Mouse (Mus musculus): Measurements from ENCODE around the gene Snapc4.
"Not testable (repeated sequence)": the region's sequence is repeated elsewhere in the genome, so short reads cannot be mapped to it uniquely, and the experiment has no call there.

The Snapc4 gene

GRCm38 (mm10) chr2:26380871-26381270 is 418 bp upstream of the Snapc4 start:
- DNase-seq (ENCODE audit: low read depth, low spot score): not testable (repeated sequence)

- no peak for DNase-seq (ENCODE audit: low read depth, low spot score)
These were observed 8.1 kb downstream of the Snapc4 start for GRCm38 (mm10) chr2:26372396-26372795.

- DNase-seq (ENCODE audit: low read depth, low spot score): no peak
These were observed 11.9 kb downstream of the Snapc4 start for GRCm38 (mm10) chr2:26368572-26368971.

- DNase-seq (ENCODE audit: low read depth, low spot score): no peak
These were observed 12.5 kb downstream of the Snapc4 start for GRCm38 (mm10) chr2:26367911-26368310.

- DNase-seq (ENCODE audit: low read depth, low spot score): no peak
These were observed 15.6 kb downstream of the Snapc4 start for GRCm38 (mm10) chr2:26364738-26365465.

GRCm38 (mm10) chr2:26363481-26363880 is 17.0 kb downstream of the Snapc4 start:
- no peak for DNase-seq (ENCODE audit: low read depth, low spot score)

GRCm38 (mm10) chr2:26362991-26363390 is 17.5 kb downstream of the Snapc4 start:
- no peak for DNase-seq (ENCODE audit: low read depth, low spot score)

GRCm38 (mm10) chr2:26360772-26361171 is 19.7 kb downstream of the Snapc4 start, which contains the start of gene Card9:
TSS of gene Card9 (minus strand) at chr2:26360918.
- no peak for DNase-seq (ENCODE audit: low read depth, low spot score)

GRCm38 (mm10) chr2:26359983-26360382 is 20.5 kb downstream of the Snapc4 start:
- DNase-seq (ENCODE audit: low read depth, low spot score): no peak

GRCm38 (mm10) chr2:26358667-26359320 is 21.7 kb downstream of the Snapc4 start:
- DNase-seq (ENCODE audit: low read depth, low spot score): no peak

- DNase-seq (ENCODE audit: low read depth, low spot score): no peak
These were observed 23.0 kb downstream of the Snapc4 start for GRCm38 (mm10) chr2:26357484-26357883.

- DNase-seq (ENCODE audit: low read depth, low spot score): peak; percentile 14
These were observed 23.8 kb downstream of the Snapc4 start for GRCm38 (mm10) chr2:26356678-26357077.

- DNase-seq (ENCODE audit: low read depth, low spot score): no peak
These were observed 24.2 kb downstream of the Snapc4 start for GRCm38 (mm10) chr2:26356231-26356630.

GRCm38 (mm10) chr2:26354401-26354800 is 26.1 kb downstream of the Snapc4 start:
- no peak for DNase-seq (ENCODE audit: low read depth, low spot score)

- DNase-seq (ENCODE audit: low read depth, low spot score): no peak
These were observed 27.1 kb downstream of the Snapc4 start for GRCm38 (mm10) chr2:26353066-26353980.

- no peak for DNase-seq (ENCODE audit: low read depth, low spot score)
These were observed 28.1 kb downstream of the Snapc4 start for GRCm38 (mm10) chr2:26352291-26352910.

GRCm38 (mm10) chr2:26351358-26352290 is 28.8 kb downstream of the Snapc4 start, which contains the start of gene Dnlz:
TSS of gene Dnlz (minus strand) at chr2:26352110.
- DNase-seq (ENCODE audit: low read depth, low spot score): peak; percentile 95

GRCm38 (mm10) chr2:26348241-26348640 is 32.2 kb downstream of the Snapc4 start:
- no peak for DNase-seq (ENCODE audit: low read depth, low spot score)

- DNase-seq (ENCODE audit: low read depth, low spot score): no peak
These were observed 37.6 kb downstream of the Snapc4 start for GRCm38 (mm10) chr2:26342609-26343490.
